Mouse (Mus musculus) E14TG2a.4 (cell line): Measurements from ENCODE around the gene Timm22.
A peak's percentile ranks its signal among the peaks of the same experiment; 100 is the strongest.

Experiments
- H3K27me3 ChIP-seq: 2 replicates; pipeline ENCODE4 v1.6.1; 2014; ENCODE audit warnings: low read length, control low read depth; ENCODE audit not compliant: insufficient read depth
- H3K36me3 ChIP-seq: 2 replicates; pipeline ENCODE4 v1.6.1; 2014; ENCODE audit warnings: low read length, control low read depth; ENCODE audit not compliant: insufficient read depth
- H3K4me1 ChIP-seq: replicated peaks from 2 replicates; pipeline ENCODE4 v1.6.1; 2014; ENCODE audit warnings: low read depth, low read length, control low read depth
- H3K4me3 ChIP-seq: replicated peaks from 2 replicates; pipeline ENCODE4 v1.5.1; 2014; ENCODE audit warnings: mild to moderate bottlenecking, low read length
- H3K9me3 ChIP-seq: 2 replicates; pipeline ENCODE4 v1.6.1; 2014; ENCODE audit warnings: low read length, control low read depth
- CTCF ChIP-seq: conservative IDR thresholded peaks from 2 replicates; pipeline ENCODE4 v1.5.1; 2014; ENCODE audit warnings: low read length
- NANOG ChIP-seq: IDR thresholded peaks from 2 replicates; pipeline ENCODE4 v1.6.1; 2014; ENCODE audit warnings: borderline replicate concordance, low read length, mixed read lengths
- POU5F1 ChIP-seq: IDR thresholded peaks from 2 replicates; pipeline ENCODE4 v1.6.1; 2014; ENCODE audit warnings: low read length, borderline replicate concordance

Timm22 gene

DNA sequence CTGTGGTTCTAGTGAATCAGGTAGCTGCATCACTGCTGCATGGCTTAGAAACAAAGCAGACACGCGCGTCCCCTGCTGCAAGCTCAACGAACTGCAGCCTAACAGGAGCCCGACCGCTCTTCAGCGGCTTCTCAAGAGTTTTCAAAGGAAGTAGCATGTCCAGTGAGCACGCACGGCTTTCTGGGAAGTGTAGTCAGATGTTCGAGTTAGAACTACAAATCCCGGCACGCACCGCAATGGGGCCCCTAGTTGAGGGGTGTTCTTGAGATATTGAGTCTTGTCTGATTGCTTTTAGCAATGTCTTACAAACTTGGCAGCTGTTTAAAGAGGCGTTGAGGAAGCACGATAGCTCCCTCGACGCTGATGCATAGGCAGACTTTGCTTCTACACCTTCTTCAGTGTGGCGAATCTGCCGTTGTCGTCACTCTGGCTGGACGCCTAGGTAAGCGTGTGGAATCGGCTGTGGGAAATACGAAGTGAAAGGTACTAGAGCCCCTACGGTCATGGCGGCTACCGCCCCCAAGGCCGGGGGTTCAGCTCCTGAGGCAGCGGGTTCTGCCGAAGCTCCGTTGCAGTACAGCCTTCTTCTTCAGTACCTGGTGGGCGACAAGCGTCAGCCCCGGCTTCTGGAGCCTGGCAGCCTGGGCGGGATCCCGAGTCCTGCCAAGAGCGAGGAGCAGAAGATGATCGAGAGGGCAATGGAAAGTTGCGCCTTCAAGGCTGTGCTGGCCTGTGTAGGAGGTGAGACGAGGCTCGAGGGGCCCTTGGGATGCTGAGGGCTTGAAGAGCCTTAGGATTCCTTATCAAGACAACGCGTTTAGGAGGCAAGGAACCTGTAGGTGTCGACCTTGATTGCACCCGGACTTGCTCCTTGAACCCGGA is at the start of gene Timm22:
TSS of gene Timm22 (plus strand) at position 251 of the 882 bp plus-strand sequence.
- Histone ChIP-seq H3K4me3 (peak within 1 kb of the TSS; percentile 98), H3K36me3 (peaks cover 24% of the 10 kb centered on the region), H3K4me1 (peaks cover 7% of the 10 kb centered on the region), H3K9me3 (no peaks in the 10 kb centered on the region), H3K27me3 (peaks cover 18% of the 10 kb centered on the region)
- TF ChIP-seq CTCF (peak; percentile 99), POU5F1 (no peak)

DNA sequence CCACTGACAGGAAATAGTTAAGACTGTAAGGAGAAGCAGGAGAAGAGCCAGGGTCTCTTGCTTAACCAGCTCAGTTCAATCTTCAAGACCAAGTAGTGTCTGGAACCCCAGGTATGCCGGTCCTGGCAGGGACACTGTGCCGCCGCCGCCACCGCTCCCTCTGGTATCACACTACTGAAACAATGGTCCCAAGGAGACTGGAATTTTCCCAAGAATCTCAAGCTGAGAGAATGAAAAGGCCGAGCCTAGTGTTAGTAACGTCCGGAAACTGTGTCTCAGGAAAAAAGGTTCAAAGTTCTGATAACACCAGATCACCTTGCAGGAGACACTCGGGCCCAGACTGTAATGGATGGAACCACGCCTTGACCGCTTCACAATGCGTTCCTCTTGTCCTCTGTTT is 49.3 kb upstream of the Timm22 start:
- Histone ChIP-seq H3K4me3 (peak overlapping the region; percentile 45), H3K36me3 (no peaks in the 10 kb centered on the region), H3K9me3 (no peaks in the 10 kb centered on the region), H3K4me1 (peaks cover 82% of the 10 kb centered on the region), H3K27me3 (peaks cover 77% of the 10 kb centered on the region)
- TF ChIP-seq NANOG, result peak; percentile 34; the same call in 1 of the 2 replicates
- no peak for TF ChIP-seq CTCF

DNA sequence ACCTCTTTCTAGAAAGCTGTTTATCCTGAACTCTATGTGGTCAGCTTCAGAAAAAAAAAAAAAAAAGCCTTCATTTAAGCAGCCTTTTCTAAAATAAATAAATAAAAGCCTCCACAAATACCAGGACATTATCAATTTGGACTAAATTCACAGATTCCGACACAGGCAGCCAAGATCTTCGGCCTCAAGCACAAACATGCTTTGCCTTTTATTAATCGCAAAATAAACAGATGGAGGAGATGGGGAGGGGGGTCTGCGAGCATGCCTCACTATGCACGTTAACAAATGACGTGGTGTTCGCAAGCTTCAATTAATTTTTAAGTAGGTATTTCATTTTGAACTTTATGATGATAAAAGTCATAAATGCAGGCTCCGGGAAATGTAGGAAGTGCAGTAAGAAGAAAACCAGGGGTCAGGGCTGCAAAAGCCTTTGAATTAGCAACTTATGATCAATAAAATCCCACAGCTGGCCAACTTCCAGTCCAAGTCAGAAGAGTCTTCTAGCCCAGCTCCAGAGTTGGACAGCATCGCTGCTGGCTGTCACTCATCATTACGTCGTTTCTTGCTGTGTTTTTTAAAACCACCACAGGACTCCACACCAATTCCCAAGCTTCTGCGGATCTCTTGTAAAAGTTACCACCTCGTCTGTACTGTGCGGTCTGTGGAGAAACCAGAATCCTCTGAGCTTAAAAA is 48.0 kb upstream of the Timm22 start:
- H3K9me3 ChIP-seq, result no peaks in the 10 kb centered on the region
- peaks cover 80% of the 10 kb centered on the region for H3K4me1 ChIP-seq
- no peak overlapping the region for H3K4me3 ChIP-seq
- TF ChIP-seq POU5F1 (no peak), CTCF (no peak), NANOG (no peak)
- peaks cover 66% of the 10 kb centered on the region for H3K27me3 ChIP-seq
- H3K36me3 ChIP-seq, result no peaks in the 10 kb centered on the region

DNA sequence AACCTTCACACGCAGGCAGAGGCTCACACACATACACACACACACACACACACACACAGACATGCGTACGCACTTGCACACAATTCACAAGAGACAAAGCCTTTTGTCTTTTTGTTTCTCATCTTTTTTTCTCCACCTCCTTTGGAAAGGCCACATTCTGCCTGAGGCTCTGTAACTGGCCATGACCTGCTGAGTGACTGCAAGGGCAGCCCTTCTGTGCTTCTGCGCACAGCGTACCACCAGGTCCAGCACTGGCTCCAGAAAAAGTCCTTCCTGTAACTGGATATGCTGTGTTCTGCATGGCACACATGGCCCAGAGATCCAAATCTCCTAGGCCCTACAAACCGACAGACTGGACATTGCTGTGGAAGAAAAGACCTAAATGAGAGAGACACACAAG is 46.5 kb upstream of the Timm22 start:
- Histone ChIP-seq H3K9me3 (no peaks in the 10 kb centered on the region), H3K4me3 (no peak overlapping the region), H3K27me3 (peaks cover 51% of the 10 kb centered on the region), H3K4me1 (peaks cover 78% of the 10 kb centered on the region), H3K36me3 (no peaks in the 10 kb centered on the region)
- TF ChIP-seq POU5F1 (no peak), NANOG (no peak), CTCF (no peak)

DNA sequence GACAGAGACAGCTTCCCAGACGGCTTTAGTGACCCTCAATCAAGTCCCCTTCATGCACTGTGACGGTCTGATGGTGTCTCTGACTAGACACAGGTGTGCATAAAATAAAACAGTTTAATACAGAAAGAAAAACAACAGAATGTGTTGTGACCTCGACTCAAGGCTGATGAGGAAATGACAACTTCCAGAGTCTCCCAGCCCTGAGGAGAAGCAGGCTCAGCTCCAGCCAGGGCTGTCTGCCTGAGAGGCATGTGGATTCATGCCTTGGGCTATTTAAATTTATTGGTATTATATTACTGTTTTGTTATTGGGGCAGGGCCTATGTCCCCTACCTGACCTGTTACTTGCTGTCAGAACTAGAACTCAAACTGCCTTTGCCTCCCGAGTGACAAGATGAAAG is 45.3 kb upstream of the Timm22 start:
- Histone ChIP-seq H3K4me3 (no peak overlapping the region), H3K27me3 (peaks cover 46% of the 10 kb centered on the region), H3K4me1 (peaks cover 75% of the 10 kb centered on the region), H3K9me3 (no peaks in the 10 kb centered on the region), H3K36me3 (no peaks in the 10 kb centered on the region)
- no peak for TF ChIP-seq POU5F1
- no peak for TF ChIP-seq NANOG
- TF ChIP-seq CTCF, result no peak

DNA sequence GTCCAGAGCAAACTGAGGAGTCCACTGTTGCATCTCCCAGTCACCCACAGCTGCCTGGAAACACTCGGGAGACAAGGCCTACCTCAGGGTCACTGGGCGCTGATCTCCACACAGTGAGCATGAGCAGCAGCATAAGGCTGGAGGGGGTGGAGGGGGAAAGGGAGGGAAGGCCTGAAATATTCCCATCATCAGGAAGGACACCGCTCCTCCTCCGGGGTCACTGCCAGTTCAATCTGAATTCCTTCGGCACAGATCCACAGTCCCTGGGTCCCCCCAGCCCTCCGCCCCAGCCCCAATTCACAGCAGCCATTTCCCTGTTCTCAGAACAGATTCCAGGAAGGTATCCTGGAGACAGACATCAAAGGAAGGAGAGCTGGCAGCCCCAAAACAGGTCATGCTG is 43.6 kb upstream of the Timm22 start:
- H3K27me3 ChIP-seq, result peaks cover 32% of the 10 kb centered on the region
- no peaks in the 10 kb centered on the region for H3K9me3 ChIP-seq
- H3K4me3 ChIP-seq, result 0 out of 2 replicates have a peak overlapping the region, but pooled peaks have one; percentile 10
- peaks cover 67% of the 10 kb centered on the region for H3K4me1 ChIP-seq
- no peaks in the 10 kb centered on the region for H3K36me3 ChIP-seq
- no peak for TF ChIP-seq POU5F1
- TF ChIP-seq CTCF, result no peak
- no peak for TF ChIP-seq NANOG

DNA sequence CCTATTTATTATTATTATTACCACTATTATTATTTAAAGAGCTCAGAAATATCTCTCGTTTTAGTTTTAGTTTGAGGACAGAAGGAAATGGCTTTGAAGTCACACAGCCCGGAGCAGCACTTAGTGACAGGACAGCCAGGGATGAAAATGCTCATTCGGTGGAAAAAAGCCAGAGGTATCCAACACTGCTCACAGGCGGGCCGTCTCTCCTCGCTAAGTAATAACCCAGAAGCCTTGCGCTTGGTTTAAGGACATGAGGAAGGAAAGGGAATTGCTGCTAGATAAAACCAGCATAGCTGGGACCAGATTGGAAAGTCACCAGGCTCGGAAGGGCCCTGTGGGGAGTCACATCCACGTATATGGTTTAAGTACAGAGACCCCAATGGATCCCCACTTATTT is 43.1 kb upstream of the Timm22 start:
- no peak for TF ChIP-seq NANOG
- TF ChIP-seq POU5F1, result no peak
- TF ChIP-seq CTCF, result no peak
- H3K36me3 ChIP-seq, result no peaks in the 10 kb centered on the region
- peaks cover 29% of the 10 kb centered on the region for H3K27me3 ChIP-seq
- H3K4me3 ChIP-seq, result no peak overlapping the region
- H3K9me3 ChIP-seq, result no peaks in the 10 kb centered on the region
- peaks cover 63% of the 10 kb centered on the region for H3K4me1 ChIP-seq

DNA sequence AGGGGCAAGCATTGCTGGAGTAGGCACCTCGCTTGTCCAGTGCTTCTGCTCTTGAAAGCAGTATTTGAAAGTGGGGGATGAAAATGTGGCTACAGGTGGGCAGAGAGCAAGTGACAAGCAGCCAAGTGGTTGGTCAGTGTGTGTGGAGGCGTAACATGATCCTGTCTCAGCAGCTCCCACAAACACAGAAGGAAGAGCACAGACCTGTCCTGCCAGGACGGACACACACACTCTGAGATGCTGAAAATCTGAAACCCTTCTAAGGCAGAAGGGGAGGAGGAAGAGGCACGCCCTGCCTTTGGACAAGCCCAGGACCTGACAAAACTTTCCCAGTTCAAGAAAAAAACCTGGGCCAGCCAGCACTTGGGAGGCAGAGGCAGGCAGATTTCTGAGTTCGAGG is 42.7 kb upstream of the Timm22 start:
- TF ChIP-seq POU5F1 (no peak), CTCF (no peak), NANOG (no peak)

More for the DNA sequence above, 42.7 kb upstream of the Timm22 start:
- H3K4me1 ChIP-seq, result peaks cover 59% of the 10 kb centered on the region
- peaks cover 27% of the 10 kb centered on the region for H3K27me3 ChIP-seq
- no peaks in the 10 kb centered on the region for H3K9me3 ChIP-seq
- H3K36me3 ChIP-seq, result no peaks in the 10 kb centered on the region
- no peak overlapping the region for H3K4me3 ChIP-seq
